Mouse (Mus musculus) heart, postnatal 0 days (tissue): ENCODE data around the gene Rab25. TPM values are rescaled to one million over a fixed set of nuclear protein-coding genes. Genes with fewer than 3 reads are reported as not detected.

Experiments used
- ATAC-seq: fragments of 200-750 bp; cut with Nextera tagmentation; 2 replicates; pipeline ENCODE4 v1.8.0; 2017; ENCODE audit warnings: low read depth, moderate number of reproducible peaks, moderate library complexity; ENCODE audit not compliant: insufficient read depth
- DNase-seq: peaks from one replicate; pipeline ENCODE4 v3.0.0-alpha.2; 2016; ENCODE audit warnings: low spot score
- H3K27ac ChIP-seq: fragments of 300-500 bp; sonication (generic); 2 replicates; pipeline ENCODE4 v1.5.1; 2014; ENCODE audit warnings: low read depth, mild to moderate bottlenecking
- H3K27me3 ChIP-seq: fragments of 300-500 bp; sonication (generic); 2 replicates; pipeline ENCODE4 v1.6.1; 2014; ENCODE audit warnings: low read length, mixed read lengths; ENCODE audit not compliant: control insufficient read depth, insufficient read depth
- H3K36me3 ChIP-seq: fragments of 300-500 bp; sonication (generic); replicated peaks from 2 replicates; pipeline ENCODE4 v1.6.1; 2014; ENCODE audit warnings: low read length, mixed read lengths; ENCODE audit not compliant: control insufficient read depth, insufficient read depth
- H3K4me1 ChIP-seq: fragments of 300-500 bp; sonication (generic); 2 replicates; pipeline ENCODE4 v1.6.1; 2014; ENCODE audit warnings: antibody characterized with exemption; ENCODE audit not compliant: control insufficient read depth, insufficient read depth
- H3K4me2 ChIP-seq: fragments of 300-500 bp; sonication (generic); 2 replicates; pipeline ENCODE4 v1.6.1; 2014; ENCODE audit warnings: low read depth, mild to moderate bottlenecking, low read length, moderate library complexity
- H3K4me3 ChIP-seq: fragments of 300-500 bp; sonication (generic); 2 replicates; pipeline ENCODE4 v1.5.1; 2014; ENCODE audit warnings: low read depth, low read length
- H3K9ac ChIP-seq: fragments of 300-500 bp; sonication (generic); replicated peaks from 2 replicates; pipeline ENCODE4 v1.6.1; 2014; ENCODE audit warnings: low read depth, low read length, mixed read lengths
- H3K9me3 ChIP-seq: fragments of 300-500 bp; sonication (generic); replicated peaks from 2 replicates; pipeline ENCODE4 v1.6.1; 2016; ENCODE audit warnings: low read length; ENCODE audit not compliant: control insufficient read depth
- CTCF ChIP-seq: IDR thresholded peaks from 2 replicates; pipeline ENCODE4 v1.5.1; 2016; ENCODE audit warnings: antibody characterized with exemption, control low read depth, low read depth
- EP300 ChIP-seq: IDR thresholded peaks from 2 replicates; pipeline ENCODE4 v1.6.1; 2016; ENCODE audit warnings: antibody characterized with exemption, low read depth
- WGBS: fragments of 180-500 bp; shearing (Covaris S2); extraction: QIAGEN DNeasy Blood & Tissue Kit; methylation state at CpG from one replicate; pipeline ENCODE4 v1.1.7; 2014; 5-methylcytosine and 5-hydroxymethylcytosine counted together
- polyA plus RNA-seq: library from polyadenylated mRNA; unstranded; fragments of >200 nt; fragmentation: Nextera tagmentation; extraction: Ambion mirVana; gene quantifications from 2 replicates; pipeline ENCODE4 v1.2.1, GENCODE M21; 2015
- total RNA-seq: library from RNA; depleted of rRNA; stranded (reverse); fragments of >200 nt; gene quantifications from 2 replicates; pipeline ENCODE4 v1.2.3, GENCODE M21; 2014; ENCODE audit warnings: low replicate concordance

The Rab25 gene
- total and polyA plus RNA-seq, 2 experiments from 2014 or later, result 2.5 TPM; not detected in 1

DNA sequence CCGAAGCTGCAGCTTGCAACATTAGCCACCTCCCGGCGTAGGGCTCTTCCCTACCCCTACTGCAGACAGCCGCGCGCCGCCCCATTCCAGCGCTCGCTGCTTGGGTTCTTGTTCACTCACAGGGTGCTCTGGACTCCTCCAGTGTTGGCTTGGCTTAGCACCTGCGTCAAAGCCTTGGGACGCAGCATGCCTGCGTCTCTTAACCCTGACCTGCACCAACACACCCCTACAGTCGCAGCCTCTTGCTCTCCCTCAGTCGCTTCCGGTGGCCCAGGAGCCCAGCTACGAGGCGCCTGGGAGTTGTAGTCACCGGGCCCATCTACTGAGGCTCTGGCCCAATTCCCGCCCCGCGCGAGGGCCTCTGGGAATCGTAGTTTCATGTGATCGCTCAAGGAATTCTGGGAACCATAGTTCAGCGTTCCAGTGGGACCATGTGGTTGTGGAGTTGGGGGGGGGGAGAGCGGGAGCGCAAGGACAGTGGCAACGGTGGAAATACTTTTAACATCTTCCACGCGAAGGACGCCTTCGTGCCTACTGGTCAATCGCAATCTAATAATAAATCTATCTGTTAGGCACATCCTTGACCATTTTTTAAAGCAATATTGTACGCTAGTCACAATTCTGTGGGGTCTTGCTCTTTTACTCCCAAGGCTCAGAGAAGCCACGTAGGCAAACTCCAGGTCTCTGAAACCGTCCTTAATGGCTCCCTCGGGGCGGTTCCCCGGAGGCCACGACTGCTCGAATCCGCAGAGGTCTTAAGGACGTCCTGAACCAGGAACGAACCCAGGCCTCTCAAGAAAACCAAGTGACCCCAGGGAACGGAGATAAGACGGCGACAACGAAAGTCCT lies 4.8 kb upstream of the Rab25 start, which contains the start of gene Lamtor2:
Gene Lamtor2 (minus strand): TSS at position 399 of the 849 bp plus-strand sequence.
- Histone ChIP-seq H3K9me3 (no peaks in the 10 kb centered on the region), H3K27ac (peak within 1 kb of the TSS; percentile 96), H3K27me3 (no peaks in the 10 kb centered on the region), H3K9ac (peak within 1 kb of the TSS; percentile 82), H3K4me2 (peak within 1 kb of the TSS; percentile 79), H3K36me3 (peaks cover 23% of the 10 kb centered on the region), H3K4me1 (peaks cover 20% of the 10 kb centered on the region), H3K4me3 (peak within 1 kb of the TSS; percentile 74)
- TF ChIP-seq CTCF (no peak), EP300 (peak; percentile 46; the same call in 1 of the 2 replicates)
- ATAC-seq (peak; percentile 88), DNase-seq (peak; percentile 99)
- WGBS, result under 1% methylated on average over 47 of the region's 48 CpGs

DNA sequence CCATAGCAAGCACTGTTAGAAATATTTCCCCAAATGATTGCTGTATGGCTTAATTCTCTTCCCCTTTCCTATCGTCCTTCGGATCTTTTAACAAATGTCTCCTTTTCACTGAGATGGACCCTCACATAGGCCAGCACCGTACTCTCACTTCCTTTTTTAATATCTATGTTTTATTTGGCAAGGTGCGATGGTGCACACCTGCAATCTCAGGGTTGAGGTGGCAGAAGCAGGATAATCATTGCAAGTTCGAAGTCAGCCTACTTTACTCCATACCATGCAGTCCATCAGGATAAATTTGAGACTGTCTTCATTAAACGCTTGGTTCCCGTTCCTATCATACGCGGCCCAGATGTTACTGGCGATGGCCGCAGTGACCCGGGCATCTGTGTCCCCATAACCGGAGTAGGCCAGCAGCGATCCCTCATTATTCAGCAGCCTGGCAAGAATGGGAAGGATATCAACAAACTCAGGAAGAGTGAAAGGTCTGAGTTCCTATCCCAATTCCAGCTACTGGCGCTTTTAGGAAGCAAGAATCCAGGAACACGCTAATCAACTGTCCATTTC lies 4.1 kb upstream of the Rab25 start:
- Histone ChIP-seq H3K4me1 (peaks cover 20% of the 10 kb centered on the region), H3K4me3 (peak overlapping the region; percentile 74), H3K4me2 (peak overlapping the region; percentile 79), H3K9ac (peak overlapping the region; percentile 48), H3K27ac (peak overlapping the region; percentile 96), H3K27me3 (no peaks in the 10 kb centered on the region), H3K9me3 (no peaks in the 10 kb centered on the region), H3K36me3 (peaks cover 15% of the 10 kb centered on the region)
- WGBS, result 14% methylated on average over 16 of the region's 16 CpGs
- no peak for TF ChIP-seq EP300
- no peak for TF ChIP-seq CTCF
- no peak for ATAC-seq
- no peak for DNase-seq

GRCm38 (mm10) chr3:88551586-88551985 lies 3.5 kb upstream of the Rab25 start:
- H3K9me3 ChIP-seq, result no peaks in the 10 kb centered on the region
- 76% methylated on average over 4 of the region's 4 CpGs for WGBS
- ATAC-seq, result no peak
- H3K9ac ChIP-seq, result peak overlapping the region; percentile 48; the same call in 1 of the 2 replicates
- no peaks in the 10 kb centered on the region for H3K27me3 ChIP-seq
- peaks cover 20% of the 10 kb centered on the region for H3K4me1 ChIP-seq
- H3K36me3 ChIP-seq, result peaks cover 9% of the 10 kb centered on the region
- H3K4me2 ChIP-seq, result peak overlapping the region; percentile 79
- H3K27ac ChIP-seq, result no peak overlapping the region; the same call in 1 of the 2 replicates
- H3K4me3 ChIP-seq, result 0 out of 2 replicates have a peak overlapping the region, but pooled peaks have one; percentile 74
- TF ChIP-seq CTCF (no peak), EP300 (no peak)
- DNase-seq, result no peak

DNA sequence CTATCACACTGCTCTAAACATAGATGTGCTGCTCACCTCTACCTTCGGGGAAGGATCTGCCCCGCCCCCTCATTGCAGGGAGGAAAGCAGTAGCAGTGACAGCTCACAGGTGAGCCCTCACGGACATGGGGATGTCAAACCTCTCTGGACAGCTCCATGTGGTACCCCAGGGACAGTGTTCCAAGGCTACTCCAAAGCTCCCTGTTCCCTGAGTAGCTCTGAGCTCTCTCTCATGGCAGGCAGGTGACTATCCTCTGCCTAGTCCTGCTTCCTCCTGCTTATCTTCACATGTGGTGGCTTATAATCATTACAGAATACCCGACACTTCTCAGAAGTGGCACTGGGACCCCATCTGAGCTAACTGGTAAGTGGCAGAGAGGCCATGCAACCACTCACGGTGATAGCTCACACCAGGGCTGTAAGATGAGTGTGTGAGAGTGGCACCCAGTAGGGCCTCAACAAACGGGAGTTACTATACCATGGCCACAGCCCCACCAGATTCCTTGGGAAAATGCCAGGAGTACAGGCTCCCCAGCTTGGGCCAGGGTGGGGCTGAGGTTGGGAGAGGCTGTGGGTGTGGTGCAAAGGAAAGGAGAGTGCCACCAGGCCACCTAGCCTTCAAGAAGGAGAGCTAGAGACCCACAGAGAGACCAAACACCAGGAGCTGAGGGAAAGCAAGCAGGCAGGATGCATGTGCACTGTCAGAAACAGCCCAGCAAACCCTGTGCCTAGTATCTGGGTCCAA lies 1.3 kb downstream of the Rab25 start:
- no peak for ATAC-seq
- H3K27ac ChIP-seq, result no peak overlapping the region
- WGBS, result 59% methylated on average over 6 of the region's 6 CpGs

DNA sequence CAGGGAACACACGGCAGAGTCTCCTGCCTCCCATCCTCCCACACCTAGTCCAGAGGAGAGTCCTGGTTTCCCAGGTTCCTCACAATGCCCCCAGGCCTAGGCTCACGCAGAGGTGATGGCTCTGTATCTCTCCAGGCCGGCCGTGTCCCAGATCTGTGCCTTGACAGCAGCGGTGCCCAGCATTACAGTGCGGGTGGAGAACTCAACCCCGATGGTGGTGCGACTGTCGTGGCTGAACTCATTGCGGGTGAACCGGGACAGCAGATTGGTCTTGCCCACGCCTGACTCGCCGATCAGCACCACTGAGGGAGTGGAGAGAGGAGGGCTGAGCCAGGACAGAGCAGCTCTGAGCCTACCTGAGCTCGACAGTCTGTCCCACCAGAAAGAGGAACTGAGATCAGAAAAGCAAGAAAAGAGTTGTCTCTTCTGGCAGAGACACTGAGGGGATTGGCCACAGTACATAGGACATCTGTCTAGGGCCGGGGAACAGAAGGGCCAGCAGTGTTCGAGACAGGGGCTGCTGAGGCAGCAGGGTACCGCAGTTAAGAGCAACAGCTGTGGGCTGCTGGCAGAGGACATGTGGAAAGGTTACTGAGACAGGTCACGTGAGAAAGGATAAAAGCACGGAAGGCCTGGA lies 3.0 kb downstream of the Rab25 start:
- no peak overlapping the region for H3K9ac ChIP-seq
- 55% methylated on average over 20 of the region's 20 CpGs for WGBS
- H3K4me1 ChIP-seq, result peaks cover 9% of the 10 kb centered on the region; the same call in 1 of the 2 replicates
- TF ChIP-seq EP300, result no peak
- no peak for TF ChIP-seq CTCF
- ATAC-seq (no peak), DNase-seq (no peak)
- no peaks in the 10 kb centered on the region for H3K9me3 ChIP-seq
- H3K27ac ChIP-seq, result no peak overlapping the region
- no peak overlapping the region for H3K4me3 ChIP-seq
- H3K27me3 ChIP-seq, result no peaks in the 10 kb centered on the region
- no peaks in the 10 kb centered on the region for H3K36me3 ChIP-seq
- no peak overlapping the region for H3K4me2 ChIP-seq

More for the DNA sequence above, 1.3 kb downstream of the Rab25 start:
- Histone ChIP-seq H3K4me2 (no peak overlapping the region), H3K27me3 (no peaks in the 10 kb centered on the region), H3K9me3 (no peaks in the 10 kb centered on the region), H3K4me3 (no peak overlapping the region), H3K9ac (no peak overlapping the region), H3K36me3 (no peaks in the 10 kb centered on the region), H3K4me1 (peaks cover 6% of the 10 kb centered on the region)
- no peak for TF ChIP-seq CTCF
- TF ChIP-seq EP300, result no peak
- no peak for DNase-seq
